Mouse (Mus musculus): ENCODE measurements around the gene Rpl22.

DNA sequence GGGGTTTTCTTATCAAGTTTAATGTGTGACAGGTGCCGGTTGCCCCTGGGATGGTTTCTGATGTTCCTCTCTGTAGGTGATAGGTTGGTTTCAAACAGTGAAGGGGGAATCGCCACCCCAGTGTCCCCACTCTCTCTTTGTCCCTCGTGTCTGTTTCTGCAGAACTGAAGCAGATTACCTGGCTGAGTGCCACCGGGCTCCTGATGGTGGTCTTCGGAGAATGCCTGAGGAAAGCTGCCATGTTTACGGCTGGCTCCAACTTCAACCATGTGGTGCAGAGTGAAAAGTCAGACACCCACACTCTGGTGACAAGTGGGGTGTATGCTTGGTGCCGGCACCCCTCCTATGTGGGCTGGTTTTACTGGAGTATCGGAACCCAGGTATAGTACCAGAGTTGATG is 25.2 kb upstream of the Rpl22 start:
- TF ChIP-seq POLR2A (IDR thresholded peaks at IDR 0.05; ENCODE audit: low read depth, low read length) (no peak), CTCF (IDR thresholded peaks at IDR 0.05; ENCODE audit: extremely low read depth, insufficient read depth, insufficient read length, insufficient replicate concordance) (no peak)

All from spleen, adult 2 months (tissue).